Mouse (Mus musculus) hematopoietic multipotent progenitor cell, adult 10-12 weeks (in vitro differentiated cells): ENCODE data around the gene Atp9a. TPM values are rescaled to one million over a fixed set of nuclear protein-coding genes. Genes with fewer than 3 reads are reported as not detected.

Experiments
- polyA plus RNA-seq: library from polyadenylated mRNA; stranded (reverse); fragments of >175 nt; gene quantifications from 2 replicates; pipeline ENCODE4 v1.2.3, GENCODE M21; 2012; ENCODE audit warnings: low replicate concordance

Atp9a gene
- polyA plus RNA-seq, result 7.7 and 10.4 TPM in 2 replicates

GRCm38 (mm10) chr2:168742059-168742627 is at the start of gene Atp9a:
Gene Atp9a (minus strand): TSS chr2:168742409.

GRCm38 (mm10) chr2:168767582-168767981 is 25.4 kb upstream of the Atp9a start, which contains the start of gene Sall4:
Gene Sall4 (minus strand): TSS chr2:168767943.

GRCm38 (mm10) chr2:168601491-168602386 is 140.5 kb downstream of the Atp9a start, which contains the start of gene Nfatc2:
Gene Nfatc2 (minus strand): TSS chr2:168601657.

Other genes starting within 250 kb of the Atp9a start
- 57.2 and 146 TPM in 2 replicates for gene Nfatc2, start 140.8 kb downstream of the Atp9a start, polyA plus RNA-seq
- gene Sall4, start 25.5 kb upstream of the Atp9a start, polyA plus RNA-seq, result not detected in 2 replicates
- 30.5 and 35.3 TPM in 2 replicates for gene Zfp64, start 213.2 kb upstream of the Atp9a start, polyA plus RNA-seq